Mouse (Mus musculus) cerebellum, postnatal 14 days (tissue): Measurements from ENCODE around the gene Tmcc1.
"Not testable (repeated sequence)": the region's sequence is repeated elsewhere in the genome, so short reads cannot be mapped to it uniquely, and the experiment has no call there.

Experiments used
- DNase-seq, 2 experiments: peaks; one replicate each; pipeline ENCODE4 v3.0.0; 2021; ENCODE audit warnings: mixed read lengths in 2 of 2

The Tmcc1 gene

GRCm38 (mm10) chr6:116193394-116194393, at the start of gene Tmcc1:
Tmcc1 (minus strand) TSS chr6:116193486.
- DNase-seq, result peak; percentile 99 to 100

- no peak for DNase-seq
These were observed 47.1 kb upstream of the Tmcc1 start for GRCm38 (mm10) chr6:116240371-116240770.

- no peak for DNase-seq
These were observed 44.8 kb upstream of the Tmcc1 start for GRCm38 (mm10) chr6:116238083-116238482.

- DNase-seq, result no peak
These were observed 42.0 kb upstream of the Tmcc1 start for GRCm38 (mm10) chr6:116235336-116235735.

GRCm38 (mm10) chr6:116234821-116235220, 41.5 kb upstream of the Tmcc1 start:
- DNase-seq, result not testable (repeated sequence)

GRCm38 (mm10) chr6:116228785-116229525, 35.7 kb upstream of the Tmcc1 start:
- peak; percentile 76 to 83 for DNase-seq

- no peak for DNase-seq
These were observed 34.5 kb upstream of the Tmcc1 start for GRCm38 (mm10) chr6:116227767-116228166.

- DNase-seq, result peak; percentile 96
These were observed 14.6 kb upstream of the Tmcc1 start, which contains the start of gene Washc2 for GRCm38 (mm10) chr6:116207729-116208534. Washc2 (plus strand) TSS chr6:116208038.

- DNase-seq, result no peak
These were observed 6.4 kb upstream of the Tmcc1 start for GRCm38 (mm10) chr6:116199682-116200081.

GRCm38 (mm10) chr6:116198173-116198572, 4.9 kb upstream of the Tmcc1 start:
- peak; percentile 28 to 34 for DNase-seq

GRCm38 (mm10) chr6:116195811-116196210, 2.5 kb upstream of the Tmcc1 start:
- no peak for DNase-seq

GRCm38 (mm10) chr6:116192809-116193311, 426 bp downstream of the Tmcc1 start:
- DNase-seq, result peak; percentile 67 to 70

- DNase-seq, result no peak
These were observed 3.9 kb downstream of the Tmcc1 start for GRCm38 (mm10) chr6:116189417-116189816.

GRCm38 (mm10) chr6:116186485-116186884, 6.8 kb downstream of the Tmcc1 start:
- no peak for DNase-seq

GRCm38 (mm10) chr6:116183509-116183908, 9.8 kb downstream of the Tmcc1 start:
- no peak for DNase-seq

GRCm38 (mm10) chr6:116180731-116181130, 12.6 kb downstream of the Tmcc1 start:
- no peak for DNase-seq

- no peak for DNase-seq
These were observed 14.9 kb downstream of the Tmcc1 start for GRCm38 (mm10) chr6:116178376-116178775.

- DNase-seq, result peak; percentile 55 to 60
These were observed 19.7 kb downstream of the Tmcc1 start for GRCm38 (mm10) chr6:116173511-116174099.

GRCm38 (mm10) chr6:116166383-116166782, 26.9 kb downstream of the Tmcc1 start:
- DNase-seq, result no peak

GRCm38 (mm10) chr6:116154854-116155624, 38.2 kb downstream of the Tmcc1 start:
- DNase-seq, result no peak

GRCm38 (mm10) chr6:116147386-116147785, 45.9 kb downstream of the Tmcc1 start:
- DNase-seq, result no peak
